Mouse (Mus musculus) lung, postnatal 0 days (tissue): Measurements from ENCODE around the gene Ahcyl1. TPM values are rescaled to one million over a fixed set of nuclear protein-coding genes. Genes with fewer than 3 reads are reported as not detected.
A peak's percentile ranks its signal among the peaks of the same experiment; 100 is the strongest.

Experiments
- ATAC-seq: fragments of 200-750 bp; cut with Nextera tagmentation; 2 replicates; pipeline ENCODE4 v1.8.0; 2017; ENCODE audit warnings: moderate library complexity
- DNase-seq: peaks from one replicate; pipeline ENCODE4 v3.0.0-alpha.2; 2016; ENCODE audit warnings: low spot score
- H3K27ac ChIP-seq: fragments of 300-500 bp; sonication (generic); 2 replicates; pipeline ENCODE4 v1.5.1; 2014; ENCODE audit warnings: antibody characterized with exemption, mild to moderate bottlenecking, low read length, mixed read lengths
- H3K27me3 ChIP-seq: fragments of 300-500 bp; sonication (generic); replicated peaks from 2 replicates; pipeline ENCODE4 v1.6.1; 2014; ENCODE audit warnings: low read length, mixed read lengths; ENCODE audit not compliant: insufficient read depth
- H3K36me3 ChIP-seq: fragments of 300-500 bp; sonication (generic); 2 replicates; pipeline ENCODE4 v1.6.1; 2014; ENCODE audit warnings: low read length, mixed read lengths; ENCODE audit not compliant: insufficient read depth
- H3K4me1 ChIP-seq: fragments of 300-500 bp; sonication (generic); 2 replicates; pipeline ENCODE4 v1.6.1; 2014; ENCODE audit warnings: antibody characterized with exemption, low read depth, low read length, mixed read lengths; ENCODE audit not compliant: insufficient read depth
- H3K4me2 ChIP-seq: fragments of 300-500 bp; sonication (generic); replicated peaks from 2 replicates; pipeline ENCODE4 v1.6.1; 2014; ENCODE audit warnings: low read depth, mild to moderate bottlenecking, low read length, moderate library complexity, mixed read lengths
- H3K4me3 ChIP-seq: fragments of 300-500 bp; sonication (generic); 2 replicates; pipeline ENCODE4 v1.5.1; 2014; ENCODE audit warnings: low read depth, low read length
- H3K9ac ChIP-seq: fragments of 300-500 bp; sonication (generic); replicated peaks from 2 replicates; pipeline ENCODE4 v1.6.1; 2014; ENCODE audit warnings: low read depth, mild to moderate bottlenecking
- H3K9me3 ChIP-seq: fragments of 300-500 bp; sonication (generic); 2 replicates; pipeline ENCODE4 v1.6.1; 2016; ENCODE audit warnings: low read length, mixed read lengths
- CTCF ChIP-seq: IDR thresholded peaks from 2 replicates; pipeline ENCODE4 v1.5.1; 2016; ENCODE audit warnings: antibody characterized with exemption, mild to moderate bottlenecking
- EP300 ChIP-seq: IDR thresholded peaks from 2 replicates; pipeline ENCODE4 v1.6.1; 2016; ENCODE audit warnings: antibody characterized with exemption, mild to moderate bottlenecking, control low read depth
- WGBS: fragments of 180-500 bp; shearing (Covaris S2); extraction: QIAGEN DNeasy Blood & Tissue Kit; methylation state at CpG from one replicate; pipeline ENCODE4 v1.1.7; 2014; 5-methylcytosine and 5-hydroxymethylcytosine counted together
- polyA plus RNA-seq: library from polyadenylated mRNA; unstranded; fragments of >200 nt; fragmentation: Nextera tagmentation; extraction: Ambion mirVana; gene quantifications from 2 replicates; pipeline ENCODE4 v1.2.1, GENCODE M21; 2015

Ahcyl1 gene
- polyA plus RNA-seq, 1 experiment from 2014 or later: 37.1 TPM

DNA sequence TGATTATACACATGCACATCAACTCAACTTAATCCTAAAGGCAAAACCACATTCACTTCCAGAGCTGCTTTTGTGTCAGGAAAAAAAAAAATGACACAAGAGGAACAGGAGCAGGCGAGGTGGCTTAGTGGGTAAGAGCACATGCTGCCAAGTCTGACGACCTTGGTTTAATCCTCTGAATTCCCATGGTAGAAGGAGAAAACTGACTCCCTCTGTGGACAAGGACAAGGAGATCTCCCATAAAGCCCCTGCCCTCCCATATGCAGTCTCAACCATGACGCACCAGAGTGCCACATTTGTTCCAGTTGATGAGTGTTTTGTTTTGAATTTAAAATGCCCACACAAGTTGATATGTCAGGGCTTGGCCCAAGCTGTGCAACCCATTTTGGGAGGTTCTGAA, 12.8 kb upstream of the Ahcyl1 start:
- no peaks in the 10 kb centered on the region for H3K36me3 ChIP-seq
- WGBS: 81% methylated on average over 3 of the region's 3 CpGs
- H3K27ac ChIP-seq: no peak overlapping the region
- no peaks in the 10 kb centered on the region for H3K9me3 ChIP-seq
- no peak for TF ChIP-seq EP300
- TF ChIP-seq CTCF: no peak
- DNase-seq (no peak), ATAC-seq (no peak)
- H3K27me3 ChIP-seq: no peaks in the 10 kb centered on the region
- peaks cover 3% of the 10 kb centered on the region; the same call in 1 of the 2 replicates for H3K4me1 ChIP-seq
- H3K9ac ChIP-seq: no peak overlapping the region
- no peak overlapping the region for H3K4me2 ChIP-seq
- no peak overlapping the region for H3K4me3 ChIP-seq

- Histone ChIP-seq H3K4me3 (no peak overlapping the region), H3K4me1 (peaks cover 3% of the 10 kb centered on the region; the same call in 1 of the 2 replicates), H3K27ac (no peak overlapping the region), H3K9ac (no peak overlapping the region), H3K36me3 (no peaks in the 10 kb centered on the region), H3K4me2 (no peak overlapping the region), H3K9me3 (no peaks in the 10 kb centered on the region), H3K27me3 (no peaks in the 10 kb centered on the region)
- no peak for ATAC-seq
- no peak for DNase-seq
- TF ChIP-seq EP300 (no peak), CTCF (no peak)
- WGBS: 66% methylated on average over 4 of the region's 4 CpGs
Measured at GRCm38 (mm10) chr3:107707239-107707638, 10.9 kb upstream of the Ahcyl1 start.

GRCm38 (mm10) chr3:107706164-107706563, 9.8 kb upstream of the Ahcyl1 start:
- ATAC-seq: no peak
- Histone ChIP-seq H3K4me3 (no peak overlapping the region), H3K36me3 (no peaks in the 10 kb centered on the region), H3K27me3 (no peaks in the 10 kb centered on the region), H3K4me1 (peaks cover 3% of the 10 kb centered on the region; the same call in 1 of the 2 replicates), H3K27ac (no peak overlapping the region), H3K4me2 (no peak overlapping the region), H3K9ac (no peak overlapping the region), H3K9me3 (no peaks in the 10 kb centered on the region)
- WGBS: 13% methylated on average over 2 of the region's 2 CpGs
- peak; percentile 34; the same call in 1 of the 2 replicates for TF ChIP-seq EP300
- TF ChIP-seq CTCF: no peak
- DNase-seq: peak; percentile 68

- Histone ChIP-seq H3K4me2 (no peak overlapping the region), H3K9ac (no peak overlapping the region), H3K27ac (no peak overlapping the region), H3K4me3 (no peak overlapping the region), H3K36me3 (no peaks in the 10 kb centered on the region), H3K4me1 (peaks cover 3% of the 10 kb centered on the region; the same call in 1 of the 2 replicates), H3K9me3 (no peaks in the 10 kb centered on the region), H3K27me3 (no peaks in the 10 kb centered on the region)
- ATAC-seq: no peak
- no peak for DNase-seq
- 66% methylated on average over 1 of the region's 1 CpGs for WGBS
- TF ChIP-seq EP300 (no peak), CTCF (no peak)
Measured at GRCm38 (mm10) chr3:107704371-107704705, 8.0 kb upstream of the Ahcyl1 start.

- H3K27me3 ChIP-seq: no peaks in the 10 kb centered on the region
- no peak overlapping the region for H3K4me3 ChIP-seq
- no peaks in the 10 kb centered on the region for H3K9me3 ChIP-seq
- no peak overlapping the region for H3K4me2 ChIP-seq
- ATAC-seq (peak; percentile 17; the same call in 1 of the 2 replicates), DNase-seq (no peak)
- no peak overlapping the region for H3K27ac ChIP-seq
- TF ChIP-seq CTCF: no peak
- H3K9ac ChIP-seq: no peak overlapping the region
- H3K4me1 ChIP-seq: peaks cover 3% of the 10 kb centered on the region; the same call in 1 of the 2 replicates
- H3K36me3 ChIP-seq: no peaks in the 10 kb centered on the region
- 82% methylated on average over 7 of the region's 7 CpGs for WGBS
Measured at GRCm38 (mm10) chr3:107703675-107704370, 7.5 kb upstream of the Ahcyl1 start.

GRCm38 (mm10) chr3:107701767-107702394, 5.5 kb upstream of the Ahcyl1 start:
- DNase-seq: no peak
- no peak overlapping the region for H3K9ac ChIP-seq
- no peaks in the 10 kb centered on the region for H3K36me3 ChIP-seq
- no peak for TF ChIP-seq CTCF
- no peak for TF ChIP-seq EP300
- no peak overlapping the region for H3K27ac ChIP-seq
- ATAC-seq: no peak
- H3K4me2 ChIP-seq: no peak overlapping the region
- no peaks in the 10 kb centered on the region for H3K9me3 ChIP-seq
- no peaks in the 10 kb centered on the region for H3K27me3 ChIP-seq
- no peak overlapping the region for H3K4me3 ChIP-seq
- peaks cover 3% of the 10 kb centered on the region; the same call in 1 of the 2 replicates for H3K4me1 ChIP-seq
- WGBS: 89% methylated on average over 1 of the region's 1 CpGs
